Mouse (Mus musculus): Measurements from ENCODE around the gene Hepacam2. TPM values are rescaled to one million over a fixed set of nuclear protein-coding genes. Genes with fewer than 3 reads are reported as not detected.
"Not testable (repeated sequence)": the region's sequence is repeated elsewhere in the genome, so short reads cannot be mapped to it uniquely, and the experiment has no call there.

Gene Hepacam2
- under 1 TPM; 0.34 to 0.61 (median 0.47) TPM for total RNA-seq (2022)

DNA sequence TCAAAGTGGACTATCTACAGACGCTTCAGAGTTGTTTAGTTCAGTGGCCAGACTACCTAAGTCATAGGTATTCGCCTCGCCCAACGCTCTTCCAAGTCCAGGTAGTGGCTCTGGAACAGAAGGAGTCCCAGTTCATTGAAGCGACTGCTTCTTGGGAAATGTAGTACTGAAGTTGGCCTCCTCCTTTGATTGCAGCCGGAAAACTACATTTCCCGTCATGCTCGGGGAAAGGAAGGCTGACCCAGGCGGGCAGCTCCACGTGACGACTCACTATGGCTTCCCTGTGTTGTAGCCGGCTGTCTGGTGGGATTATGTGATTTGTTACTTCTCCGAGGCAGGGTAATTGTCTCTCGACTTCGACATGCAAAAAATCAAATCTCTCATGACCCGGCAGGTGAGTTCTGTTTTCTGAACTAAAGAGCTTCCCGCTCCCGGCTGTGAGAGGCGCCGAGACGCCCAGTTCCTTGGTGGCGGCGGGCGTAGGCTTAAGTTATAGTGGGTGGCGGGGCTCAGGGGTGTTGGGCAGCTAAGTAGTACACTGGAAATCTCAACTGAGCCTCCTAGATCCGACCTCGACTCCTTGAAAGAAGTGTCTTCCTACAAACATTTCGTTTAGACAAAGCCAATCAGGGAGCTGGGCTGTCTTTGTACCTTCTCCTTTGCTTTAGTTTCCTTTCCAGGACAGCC, at the start of gene Hepacam2, which contains the start of gene Vps50:
Hepacam2 (minus strand) TSS at position 137 of the 687 bp plus-strand sequence.
Vps50 (plus strand) TSS at position 221 of the 687 bp plus-strand sequence.
- DNase-seq = peak; percentile 89

DNA sequence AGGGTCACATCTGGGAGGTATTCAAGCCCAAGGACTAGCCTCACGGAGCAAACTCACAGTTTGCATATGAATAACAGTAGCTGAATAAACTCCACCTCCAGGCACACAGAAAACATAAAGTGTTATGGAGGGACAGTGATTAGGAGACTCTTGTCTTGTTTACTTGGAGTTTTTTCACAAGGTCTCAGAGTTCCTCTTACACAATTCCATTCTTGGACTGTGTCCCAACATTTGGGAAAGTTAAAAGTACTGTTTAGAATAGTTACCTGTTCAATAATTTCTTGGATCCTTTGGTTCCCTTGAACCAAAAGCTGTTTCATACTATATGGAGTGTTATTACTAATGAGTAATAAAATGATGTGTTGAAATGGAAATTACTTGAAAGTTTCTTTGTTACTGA, 46.9 kb upstream of the Hepacam2 start:
- no peak for DNase-seq

DNA sequence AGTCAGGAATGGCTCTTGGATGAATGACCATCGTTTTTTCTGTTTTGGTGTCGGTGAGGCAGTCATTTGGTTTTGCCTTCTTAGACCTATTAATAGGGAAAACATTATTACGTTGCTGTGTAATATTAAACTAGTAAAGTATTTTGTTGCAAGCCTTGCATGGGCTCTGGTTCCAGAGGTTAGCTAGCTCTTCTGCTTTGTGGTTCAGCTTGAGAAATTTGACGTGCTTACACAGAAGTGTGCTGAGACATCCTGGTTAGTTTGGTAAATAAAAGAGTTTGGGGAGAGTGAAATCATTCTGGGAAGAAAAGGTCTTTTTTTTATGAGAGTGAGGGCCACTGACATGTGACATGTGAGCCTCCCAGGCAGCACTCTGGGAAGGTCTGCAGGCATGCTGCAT, 45.8 kb upstream of the Hepacam2 start:
- no peak for DNase-seq

DNA sequence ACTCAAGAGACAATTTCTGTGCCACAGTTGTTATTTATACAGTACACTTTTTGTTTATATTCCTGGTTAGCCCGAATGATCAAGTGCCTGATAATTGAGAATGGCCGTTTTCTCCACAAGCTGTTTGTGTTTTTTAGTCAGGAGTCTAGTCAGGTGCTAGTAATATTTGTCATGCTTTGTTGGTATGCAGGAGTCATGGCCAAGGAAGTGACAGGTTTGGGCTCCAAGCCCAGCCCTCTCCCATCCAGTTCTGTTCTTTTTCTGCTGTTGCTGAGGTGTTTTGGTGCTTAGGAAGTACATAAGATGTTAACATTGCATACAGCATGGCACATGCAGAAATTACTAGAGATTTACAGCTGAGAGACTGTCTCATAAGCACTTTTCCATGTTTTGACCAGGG, 41.4 kb upstream of the Hepacam2 start:
- no peak for DNase-seq

DNA sequence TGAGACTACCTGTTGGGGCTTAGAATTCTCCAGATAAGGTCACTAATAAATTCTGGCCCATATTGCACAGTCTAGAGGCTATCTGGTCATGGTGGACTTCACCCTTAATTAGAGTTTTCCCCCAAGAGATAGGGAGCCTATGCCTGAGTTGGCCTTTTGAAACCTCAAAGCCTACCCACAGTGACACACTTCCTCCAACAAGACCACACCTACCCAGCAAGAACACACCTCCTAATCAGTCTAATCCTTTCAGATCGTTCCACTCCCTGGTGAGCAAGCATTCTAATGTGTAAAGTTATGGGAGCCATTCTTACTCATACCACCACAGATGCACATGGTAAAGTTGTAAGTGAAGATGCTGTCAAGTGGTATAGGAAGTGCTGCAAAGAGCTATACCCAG, 38.0 kb upstream of the Hepacam2 start:
- no peak for DNase-seq

DNA sequence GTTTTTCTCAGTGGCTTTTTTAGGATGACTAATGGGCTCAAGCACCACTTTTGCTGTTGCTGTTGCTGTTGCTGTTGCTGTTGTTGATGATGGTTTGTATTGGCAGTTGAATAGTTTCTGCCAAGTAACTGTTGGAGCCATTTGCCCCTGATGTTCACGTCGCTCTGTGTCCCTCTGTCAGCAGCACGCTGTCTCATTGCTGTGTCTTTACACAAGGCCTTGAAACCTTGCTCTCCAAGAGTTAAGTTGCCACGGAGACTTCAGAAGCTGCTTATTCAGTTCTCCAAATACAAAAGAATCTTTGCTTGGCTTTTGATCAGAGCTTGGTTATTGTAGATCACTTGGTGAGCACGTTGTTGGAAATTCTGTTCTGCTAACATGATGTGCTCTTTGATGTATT, 33.3 kb upstream of the Hepacam2 start:
- no peak for DNase-seq

DNA sequence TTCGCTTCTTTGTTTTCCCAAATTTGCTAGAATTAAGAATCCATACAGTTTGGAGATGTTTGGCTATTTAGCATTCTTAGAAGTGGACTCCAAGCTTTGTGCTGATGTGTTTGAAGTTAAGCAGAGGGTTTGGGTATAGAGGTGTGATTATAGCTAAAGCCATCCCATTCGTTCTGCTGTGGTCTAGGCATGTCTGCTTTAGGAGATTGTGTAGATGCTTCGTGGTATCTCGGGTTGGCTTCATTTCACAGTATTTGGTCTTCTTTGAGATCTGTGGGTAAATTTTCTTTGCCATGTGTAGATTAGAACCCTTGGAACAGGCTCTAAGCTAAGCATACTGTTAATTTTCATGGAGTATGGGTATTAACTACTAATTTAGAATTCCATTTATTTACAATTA, 30.1 kb upstream of the Hepacam2 start:
- no peak for DNase-seq

DNA sequence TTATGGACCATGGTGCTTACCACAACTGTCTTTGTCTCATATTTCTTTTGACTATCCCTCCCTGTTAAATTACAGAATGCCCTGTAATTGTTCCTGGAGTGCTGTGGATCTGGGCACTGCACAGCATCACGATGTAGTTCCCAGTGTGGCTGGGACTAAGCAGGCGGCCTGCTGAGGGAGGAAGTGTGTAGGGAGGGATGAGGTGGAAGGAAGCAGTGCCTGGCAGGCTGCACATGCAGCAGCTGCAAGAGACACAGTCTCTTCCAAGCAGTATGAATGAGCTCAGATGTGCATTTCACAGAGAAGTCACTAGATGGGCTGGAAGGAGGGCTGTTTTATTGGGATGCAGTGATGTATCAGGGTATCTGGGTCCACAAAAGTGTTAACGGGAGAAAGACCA, 14.5 kb upstream of the Hepacam2 start:
- DNase-seq = no peak

DNA sequence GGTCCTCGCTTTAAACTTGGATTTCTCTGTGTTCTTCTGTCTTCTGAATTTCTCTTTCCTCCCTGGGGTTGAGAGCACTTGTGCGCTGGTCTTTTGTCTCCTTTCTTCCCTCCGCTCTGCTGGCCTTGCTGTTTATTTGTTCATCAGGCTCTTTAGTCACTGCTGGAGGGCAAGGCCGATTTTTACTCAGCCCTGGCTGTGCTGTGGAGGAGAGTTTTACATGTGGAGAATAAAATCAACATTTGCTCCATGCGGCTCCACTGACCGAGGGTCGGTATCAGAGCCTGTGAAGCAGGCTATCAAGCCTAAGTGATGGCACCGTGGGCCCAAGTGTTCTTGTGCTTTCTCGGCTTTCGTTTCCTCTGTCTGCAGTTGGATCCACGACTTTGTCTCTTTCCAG, 13.5 kb upstream of the Hepacam2 start:
- DNase-seq = no peak

DNA sequence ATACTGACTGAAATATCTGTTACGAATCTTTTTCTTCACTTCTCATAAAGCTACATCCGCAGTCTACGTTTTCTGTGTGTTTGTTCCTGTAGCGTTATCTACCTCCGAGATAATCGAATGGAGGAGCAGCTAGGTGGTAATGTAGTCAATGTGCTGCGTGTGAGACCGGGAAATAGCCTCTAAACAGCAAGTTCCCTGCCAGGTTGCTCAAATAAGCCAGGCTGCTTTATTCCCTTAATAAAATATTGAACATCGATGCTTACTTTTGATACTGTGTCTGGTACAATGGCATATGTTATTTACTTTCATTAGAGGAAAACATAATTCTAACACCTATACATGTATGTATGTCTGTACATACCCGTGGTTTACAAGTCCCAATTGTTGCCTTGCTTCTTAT, 13.0 kb upstream of the Hepacam2 start:
- no peak for DNase-seq

DNA sequence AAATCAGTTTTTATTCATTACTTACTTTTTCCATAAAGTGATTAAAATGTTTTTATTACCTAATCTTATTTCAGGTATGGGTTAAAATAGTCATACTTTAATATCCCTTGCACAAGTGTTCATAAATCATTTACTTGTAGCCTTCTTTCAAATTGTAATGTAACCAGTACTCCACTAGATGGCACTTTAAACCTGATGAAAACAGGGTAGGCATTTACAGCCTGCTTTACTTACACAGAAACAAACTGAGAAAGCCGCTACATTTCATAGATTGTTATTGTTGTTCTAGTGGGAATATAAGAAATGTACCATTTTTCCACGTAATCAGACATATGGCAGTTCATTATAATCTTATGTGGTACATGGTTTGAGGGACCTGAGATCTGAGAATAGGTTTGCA, 11.7 kb upstream of the Hepacam2 start:
- no peak for DNase-seq

DNA sequence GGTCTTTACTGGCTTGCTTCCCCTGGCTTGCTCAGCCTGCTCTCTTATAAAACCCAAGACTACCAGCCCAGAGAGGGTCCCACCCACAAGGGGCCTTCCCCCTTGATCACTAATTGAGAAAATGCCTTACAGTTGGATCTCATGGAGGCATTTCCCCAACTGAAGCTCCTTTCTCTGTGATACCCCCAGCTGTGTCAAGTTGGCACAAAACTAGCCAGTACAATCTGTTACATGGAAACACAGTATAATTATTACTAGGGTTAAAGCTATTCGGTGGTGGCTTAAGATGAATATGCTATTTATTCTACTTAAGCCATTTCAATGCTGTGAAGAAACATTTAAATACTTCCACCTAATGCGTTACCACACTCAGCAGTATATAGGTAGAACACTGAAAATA, 10.1 kb upstream of the Hepacam2 start:
- DNase-seq = not testable (repeated sequence)

DNA sequence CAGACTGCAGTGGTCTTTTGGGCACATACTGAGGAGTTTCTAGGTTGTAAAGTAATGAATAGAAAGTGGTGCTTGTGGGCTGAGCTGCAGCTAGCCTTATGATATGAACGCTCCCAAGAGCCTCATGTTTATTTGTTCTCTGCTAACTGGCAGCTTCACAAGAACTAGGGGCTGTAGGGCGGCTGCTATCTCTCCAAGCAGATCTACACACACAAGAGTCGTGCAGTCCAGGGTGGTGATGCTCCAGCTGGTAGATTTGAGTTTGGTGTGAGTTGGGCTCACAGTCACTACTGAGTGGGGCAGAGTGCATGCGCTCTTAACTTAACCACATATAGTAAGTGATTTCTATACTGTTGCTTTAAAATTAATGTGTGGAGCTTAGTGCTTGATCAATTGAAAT, 9.0 kb upstream of the Hepacam2 start:
- DNase-seq = no peak

DNA sequence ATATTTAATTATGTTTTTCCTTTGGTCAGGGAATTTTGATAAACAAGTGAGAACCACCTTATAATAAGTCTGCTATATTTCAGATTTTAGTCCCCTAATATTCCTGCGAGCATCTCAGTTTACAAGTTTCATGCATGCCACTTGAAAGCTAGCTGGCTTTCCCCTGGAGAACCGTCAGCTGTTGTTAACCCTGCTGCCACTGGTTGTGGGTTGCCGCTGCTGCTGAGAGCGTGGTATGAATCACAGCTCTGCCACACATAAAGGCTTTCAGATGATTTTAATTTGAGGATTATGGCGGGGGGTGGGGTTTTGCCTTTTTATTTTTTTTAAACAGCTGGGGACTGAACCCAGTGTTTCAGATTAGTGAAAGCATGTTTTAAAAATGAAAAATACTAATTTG, 7.2 kb upstream of the Hepacam2 start:
- DNase-seq = no peak

DNA sequence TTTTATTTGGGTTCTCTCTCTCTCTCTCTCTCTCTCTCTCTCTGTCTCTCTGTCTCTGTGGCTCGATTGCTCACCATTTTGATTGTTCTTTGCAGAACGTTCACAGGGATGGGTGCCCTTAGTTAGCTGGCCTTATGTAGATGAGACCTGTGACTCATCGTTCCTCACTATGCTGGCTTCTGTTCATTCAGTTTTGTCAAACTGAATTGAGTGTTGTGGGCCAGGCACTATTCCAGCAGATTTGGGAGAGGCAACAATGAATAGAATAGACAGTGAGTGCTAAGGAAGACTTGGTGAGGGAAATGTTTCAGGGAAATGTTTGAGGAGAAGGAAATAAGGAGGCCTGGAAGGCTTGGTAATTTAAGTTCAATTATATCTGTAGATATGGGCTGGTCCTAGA, 2.2 kb upstream of the Hepacam2 start:
- DNase-seq = no peak

DNA sequence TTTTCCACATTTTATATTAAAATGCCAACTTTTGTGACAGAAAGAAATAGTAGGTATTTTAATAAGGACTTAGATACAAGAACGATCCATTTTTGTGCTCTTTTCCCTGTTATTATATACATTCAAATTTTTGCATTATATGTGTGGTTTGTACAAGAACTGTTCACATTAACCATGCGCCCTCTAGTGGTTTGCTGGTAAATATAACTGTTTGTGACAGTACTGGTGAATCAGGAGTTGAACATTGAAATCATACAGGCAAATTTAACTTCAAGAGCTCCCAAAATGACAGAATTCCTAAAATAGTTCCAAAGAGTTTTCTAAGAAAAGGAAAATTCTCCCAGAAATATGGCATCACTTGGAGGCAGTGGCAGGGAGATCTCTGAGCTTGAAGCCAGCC, 1.9 kb downstream of the Hepacam2 start:
- no peak for DNase-seq

DNA sequence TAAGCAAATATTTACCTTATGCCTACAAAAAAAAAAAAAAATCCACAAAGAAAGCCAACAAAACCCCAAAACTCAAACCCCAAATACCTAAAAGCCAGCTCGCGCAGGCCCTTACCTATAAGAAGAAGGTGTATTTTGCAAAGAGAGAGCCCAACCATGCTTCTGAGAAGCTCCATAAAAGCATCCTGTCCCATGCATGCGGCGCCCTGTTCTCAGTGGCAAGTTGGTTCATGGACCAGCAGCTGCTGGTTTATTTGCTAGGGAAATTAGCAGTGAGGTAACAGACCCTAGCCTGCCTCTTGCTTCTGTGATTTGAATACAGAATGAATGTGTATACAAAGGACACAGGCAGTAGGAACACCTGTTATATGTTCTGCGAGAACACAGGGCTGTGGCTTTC, 3.8 kb downstream of the Hepacam2 start:
- DNase-seq = no peak

DNA sequence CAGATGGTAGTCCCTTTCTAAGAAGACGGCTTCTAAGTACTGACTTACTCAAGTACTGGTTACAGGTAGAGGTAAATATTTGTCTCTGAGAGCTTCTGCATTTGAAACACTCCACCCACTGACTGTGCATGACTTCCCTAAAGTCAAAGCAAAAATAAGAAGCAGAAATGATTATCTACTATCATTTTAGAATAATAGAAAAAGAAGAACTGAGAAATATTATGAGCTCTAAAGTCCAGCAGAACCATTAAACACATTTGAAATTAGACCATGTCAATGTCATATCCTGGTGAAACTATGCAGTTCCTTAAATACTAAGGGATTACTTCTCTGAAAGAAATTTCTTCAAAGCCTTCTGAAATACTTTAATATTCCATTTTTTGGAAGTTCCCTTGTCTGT, 10.7 kb downstream of the Hepacam2 start:
- no peak for DNase-seq

DNA sequence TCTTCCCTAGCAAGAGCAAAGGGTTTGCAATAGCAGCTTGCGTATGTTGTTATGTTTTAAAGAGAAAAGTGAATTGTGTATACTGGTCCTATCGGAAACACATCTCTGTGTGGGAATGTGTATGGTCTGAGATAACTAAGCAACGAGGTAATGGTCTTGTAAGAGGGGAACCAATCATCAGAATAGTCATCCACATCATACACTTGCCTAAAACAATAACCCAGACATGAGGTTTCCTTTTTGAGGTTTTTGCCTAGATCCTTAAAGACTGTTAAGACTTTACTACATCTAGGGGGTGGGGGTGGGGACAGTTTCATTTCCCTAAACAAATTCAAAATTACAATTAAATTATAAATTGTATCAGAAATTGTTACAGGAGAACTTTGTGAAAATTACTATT, 13.0 kb downstream of the Hepacam2 start:
- DNase-seq = no peak

DNA sequence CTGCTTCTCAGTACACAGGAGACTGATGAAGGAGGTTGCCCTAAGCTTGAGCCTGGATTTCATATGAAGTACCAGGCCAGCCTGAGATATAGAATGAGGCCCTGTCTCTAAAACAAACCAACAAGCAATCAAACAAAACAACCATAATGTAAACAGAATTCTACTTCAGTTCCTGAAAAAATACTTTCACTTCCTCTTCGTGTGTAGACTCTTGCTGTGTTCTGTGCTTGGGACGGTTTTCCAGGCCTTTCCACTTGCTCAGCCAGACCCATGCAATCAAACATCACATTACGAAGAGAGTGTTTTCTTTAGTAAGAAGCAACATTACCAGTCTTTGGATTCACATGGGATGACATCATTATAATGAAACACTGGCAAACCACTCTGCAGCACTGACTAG, 16.4 kb downstream of the Hepacam2 start:
- DNase-seq = no peak

DNA sequence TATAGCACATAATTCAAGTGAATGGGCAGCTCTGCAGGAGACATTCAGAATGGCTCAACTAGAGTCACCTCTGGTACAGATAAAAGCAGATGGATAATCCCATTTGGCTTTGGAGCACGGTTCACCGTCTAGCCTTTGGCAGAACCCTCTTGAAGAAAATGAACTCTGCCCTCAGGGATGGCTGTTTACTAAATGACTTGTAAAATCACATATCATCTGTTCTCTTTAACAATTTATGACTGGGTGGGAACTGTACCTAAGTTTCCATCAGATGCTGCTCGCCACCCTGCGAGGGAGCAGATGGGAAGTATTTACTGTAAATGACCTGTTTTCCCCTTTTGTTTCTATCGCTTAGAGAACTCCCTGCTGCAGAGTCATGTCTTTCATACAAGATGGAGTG, 18.2 kb downstream of the Hepacam2 start:
- DNase-seq = no peak

DNA sequence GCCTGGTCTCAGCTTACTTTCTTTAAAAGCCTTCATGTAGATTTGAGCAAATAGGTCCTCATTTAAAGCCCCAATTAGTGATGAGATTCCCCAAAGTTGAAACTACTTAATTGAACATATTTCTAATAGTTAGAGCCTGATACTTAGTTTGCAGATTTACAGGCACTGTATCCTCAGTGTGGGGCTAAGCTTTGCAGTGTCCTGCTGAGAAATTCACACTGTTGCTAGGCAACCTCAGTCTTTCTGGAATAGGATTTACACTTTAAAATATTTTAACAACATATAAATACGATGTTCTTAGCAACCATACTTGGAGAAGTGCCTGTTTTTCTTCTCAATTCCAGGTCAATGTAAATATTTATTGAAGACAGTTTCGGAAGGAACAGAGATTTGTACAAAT, 21.8 kb downstream of the Hepacam2 start:
- no peak for DNase-seq

DNA sequence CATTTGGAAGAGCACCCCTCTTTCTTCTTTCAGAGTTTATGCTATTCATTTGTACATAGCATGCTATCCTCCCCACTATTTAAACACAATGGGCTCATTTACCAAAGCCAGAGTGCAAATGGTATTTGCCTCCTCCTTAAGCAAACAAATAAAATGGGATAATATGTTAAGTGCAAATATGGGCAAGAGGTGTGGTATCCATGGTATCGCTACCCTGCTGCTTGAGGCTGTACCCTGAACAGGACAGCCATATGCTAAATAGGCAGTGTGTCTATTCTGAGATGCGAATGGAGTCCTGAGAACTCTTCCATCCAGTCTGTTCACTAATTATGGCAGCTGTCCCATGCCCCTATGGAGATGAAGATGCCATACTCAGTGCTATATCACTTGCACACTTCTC, 27.4 kb downstream of the Hepacam2 start:
- no peak for DNase-seq

DNA sequence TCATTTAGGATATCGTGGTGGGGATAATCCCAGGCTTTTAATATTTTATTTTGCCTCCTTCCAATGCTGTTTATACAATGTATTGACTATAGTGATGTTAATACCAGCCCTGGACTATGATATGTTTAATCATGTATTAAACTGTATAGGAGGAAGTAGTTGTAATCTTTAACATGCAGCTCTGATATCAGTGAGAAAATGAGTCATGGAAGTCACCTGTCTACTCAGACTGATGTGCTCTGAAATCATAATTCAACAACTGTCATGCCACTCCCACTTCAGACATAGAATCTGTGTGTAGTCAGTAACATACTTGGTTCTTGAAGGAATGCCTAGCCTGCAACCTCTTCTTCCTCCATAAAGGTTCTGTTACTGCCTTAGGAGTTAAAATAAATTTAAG, 29.5 kb downstream of the Hepacam2 start:
- no peak for DNase-seq

DNA sequence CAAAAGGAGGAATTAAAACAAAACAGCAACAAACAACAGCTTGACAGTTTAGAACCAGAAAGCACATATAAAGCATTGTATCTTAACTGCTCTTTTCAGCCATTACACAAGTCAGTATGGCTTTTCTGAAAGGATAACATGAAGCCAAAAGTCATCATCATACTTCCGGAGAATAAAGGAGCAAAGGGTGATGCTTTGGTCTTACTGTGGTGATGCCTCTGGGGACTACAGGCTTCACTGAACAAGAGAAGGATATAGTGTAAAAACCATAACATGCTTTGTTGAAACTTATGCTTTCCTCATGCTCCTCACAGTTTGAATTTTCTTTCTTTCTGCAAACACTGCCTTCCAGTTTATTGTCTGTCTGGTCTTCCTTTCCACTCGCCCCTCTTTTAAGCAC, 34.5 kb downstream of the Hepacam2 start:
- DNase-seq = no peak

All from adrenal gland, adult 8-10 months (tissue).